Mouse (Mus musculus): ENCODE data around the gene Prrc2b. TPM values are rescaled to one million over a fixed set of nuclear protein-coding genes. Genes with fewer than 3 reads are reported as not detected.

Prrc2b gene
- total RNA-seq, 2 experiments from 2014 or later: 244 to 245 TPM

GRCm38 (mm10) chr2:32175508-32175907 is 24.6 kb downstream of the Prrc2b start:
- no peak for DNase-seq (ENCODE audit: low spot score in 2 of 2)
- intact Hi-C loops (cut with DNase I): no loop called here

GRCm38 (mm10) chr2:32176848-32177247 is 26.0 kb downstream of the Prrc2b start:
- DNase-seq (ENCODE audit: low spot score in 2 of 2): no peak
- intact Hi-C loops (cut with DNase I): no loop called here

DNA sequence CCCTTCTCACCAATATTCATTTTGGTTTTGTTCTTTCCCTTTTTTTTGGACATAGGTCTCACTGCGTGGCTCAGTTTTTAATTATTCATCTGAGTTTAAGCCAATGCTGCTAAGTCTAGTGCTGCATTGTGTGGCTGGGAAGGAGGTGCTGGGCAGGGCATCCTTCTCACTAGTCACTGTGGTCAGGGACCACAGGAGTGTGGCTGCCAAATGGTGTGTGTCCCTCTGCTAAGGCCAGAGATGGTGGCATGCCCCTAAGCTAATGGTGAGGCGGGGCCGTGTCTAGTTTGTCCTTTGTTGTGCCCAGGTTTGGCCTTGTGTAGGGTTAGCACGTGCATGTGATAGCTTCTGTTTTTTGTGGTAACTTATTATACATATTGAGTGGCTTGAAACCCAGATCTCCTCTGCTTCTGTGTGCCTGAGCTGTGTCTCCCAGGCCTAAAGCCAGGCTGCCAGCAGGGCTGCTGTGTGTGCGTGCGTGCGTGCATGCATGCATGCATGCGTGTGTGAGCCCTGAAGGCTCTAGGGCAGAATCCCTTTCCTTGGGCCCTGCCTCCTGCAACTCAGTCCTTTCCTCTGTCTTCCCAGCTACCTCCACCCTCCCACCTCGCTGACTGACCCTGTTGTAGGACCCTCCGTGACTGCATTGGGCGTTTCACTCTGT is 26.6 kb downstream of the Prrc2b start:
- DNase-seq (ENCODE audit: low spot score in 2 of 2): no peak
- intact Hi-C loops (cut with DNase I): no loop called here

DNA sequence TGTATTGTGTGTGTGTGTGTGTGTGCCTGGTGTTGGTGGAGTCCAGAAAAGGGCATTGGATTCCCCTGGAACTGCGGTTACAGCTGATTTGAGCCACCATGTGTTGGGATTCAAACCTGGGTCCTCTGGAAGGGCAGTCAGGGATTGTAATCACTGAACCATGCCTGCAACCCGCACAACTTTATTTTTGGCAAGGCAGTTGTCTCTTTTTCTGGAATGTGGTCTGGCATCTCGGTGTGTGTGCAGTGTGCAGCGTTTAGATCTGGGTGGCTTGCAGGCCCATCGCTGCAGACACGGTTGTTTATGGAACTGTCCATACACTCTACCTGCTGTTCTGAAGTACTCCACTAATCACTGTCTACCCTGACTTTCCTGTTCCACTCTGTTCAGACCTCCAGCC is 28.5 kb downstream of the Prrc2b start:
- intact Hi-C loops (cut with DNase I): no loop called here

GRCm38 (mm10) chr2:32180127-32180526 is 29.2 kb downstream of the Prrc2b start:
- intact Hi-C loops (cut with DNase I): loop anchor here (5.0 kb wide), 1 partner anchor 43 kb away; no protein-coding TSS in a partner anchor
- DNase-seq (ENCODE audit: low spot score in 2 of 2): peak in 1 of 2 experiments; percentile 60

More for the DNA sequence above, 28.5 kb downstream of the Prrc2b start:
- DNase-seq (ENCODE audit: low spot score in 2 of 2): no peak

DNA sequence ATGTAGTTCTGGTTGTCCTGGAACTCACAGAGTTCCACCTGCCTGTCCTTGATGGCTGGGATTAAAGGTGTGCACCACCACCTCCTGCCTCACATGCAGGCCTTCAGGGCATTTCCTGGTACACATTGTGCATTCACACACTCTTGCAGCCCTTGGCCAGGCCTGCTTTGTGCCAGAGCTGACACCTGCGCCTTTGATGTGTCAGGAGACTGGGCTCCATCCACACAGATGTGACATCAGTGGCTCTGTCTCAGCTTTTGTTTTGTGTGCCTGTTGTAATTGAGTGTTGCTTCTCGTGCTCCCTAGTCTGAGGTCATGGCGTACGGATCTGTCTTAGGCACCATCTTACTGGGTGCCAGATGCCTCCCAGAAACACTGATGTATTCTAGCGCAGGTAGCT is 30.5 kb downstream of the Prrc2b start:
- intact Hi-C loops (cut with DNase I): loop anchor here (5.0 kb wide), 1 partner anchor 44 kb away; no protein-coding TSS in a partner anchor

DNA sequence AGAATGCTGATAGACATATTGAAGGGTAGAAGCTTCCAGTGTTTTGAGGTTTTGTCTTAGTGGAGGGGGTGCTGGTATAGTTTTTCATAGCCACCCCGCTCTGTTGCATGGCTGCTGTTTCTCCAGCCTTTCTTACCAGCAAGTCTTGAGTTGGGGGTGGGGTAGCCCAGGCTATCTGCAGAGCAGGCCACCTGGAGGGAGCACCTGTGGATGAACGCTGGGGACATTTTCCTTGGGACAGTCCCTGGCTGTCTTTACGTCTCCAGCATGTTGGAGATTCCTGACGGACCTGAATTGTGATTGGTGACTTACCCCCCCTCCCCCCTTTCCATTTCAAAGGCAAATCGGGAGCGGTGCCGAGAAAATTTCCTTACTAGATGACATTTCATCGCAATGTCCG is 31.2 kb downstream of the Prrc2b start:
- intact Hi-C loops (cut with DNase I): loop anchor here (5.0 kb wide), 1 partner anchor 45 kb away; no protein-coding TSS in a partner anchor
- DNase-seq (ENCODE audit: low spot score in 2 of 2): no peak

More for the DNA sequence above, 30.5 kb downstream of the Prrc2b start:
- no peak for DNase-seq (ENCODE audit: low spot score in 2 of 2)

DNA sequence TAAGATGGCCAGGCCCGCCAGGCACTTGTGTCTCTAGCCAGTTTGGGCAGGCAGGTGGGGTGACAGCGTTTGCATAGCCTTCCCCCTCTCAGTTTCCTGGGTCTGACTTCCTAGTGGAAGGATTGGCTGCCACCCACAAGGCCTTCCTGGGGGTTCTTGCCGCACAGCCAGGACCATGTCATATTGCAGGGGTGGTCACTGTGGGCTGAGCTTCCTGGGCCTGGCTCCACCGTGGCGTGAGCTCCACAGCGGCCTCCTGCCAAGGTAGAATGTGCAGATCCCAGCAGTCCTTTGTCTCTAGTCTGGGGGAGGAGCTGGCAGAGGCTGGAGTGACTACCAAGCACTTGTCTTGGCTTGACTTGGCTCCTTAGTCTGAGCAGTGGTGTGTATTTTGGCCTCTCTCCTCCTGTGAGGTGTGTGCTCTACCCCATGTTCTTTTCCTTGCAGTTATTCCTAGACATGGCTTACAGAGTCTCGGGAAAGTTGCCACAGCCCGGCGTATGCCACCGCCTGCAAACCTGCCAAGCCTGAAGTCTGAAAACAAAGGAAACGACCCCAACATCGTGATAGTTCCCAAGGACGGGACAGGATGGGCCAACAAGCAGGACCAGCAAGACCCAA is 31.9 kb downstream of the Prrc2b start:
- intact Hi-C loops (cut with DNase I): loop anchor here (5.0 kb wide), 1 partner anchor 45 kb away; no protein-coding TSS in a partner anchor
- peak in 1 of 2 experiments; percentile 58 for DNase-seq (ENCODE audit: low spot score in 2 of 2)

DNA sequence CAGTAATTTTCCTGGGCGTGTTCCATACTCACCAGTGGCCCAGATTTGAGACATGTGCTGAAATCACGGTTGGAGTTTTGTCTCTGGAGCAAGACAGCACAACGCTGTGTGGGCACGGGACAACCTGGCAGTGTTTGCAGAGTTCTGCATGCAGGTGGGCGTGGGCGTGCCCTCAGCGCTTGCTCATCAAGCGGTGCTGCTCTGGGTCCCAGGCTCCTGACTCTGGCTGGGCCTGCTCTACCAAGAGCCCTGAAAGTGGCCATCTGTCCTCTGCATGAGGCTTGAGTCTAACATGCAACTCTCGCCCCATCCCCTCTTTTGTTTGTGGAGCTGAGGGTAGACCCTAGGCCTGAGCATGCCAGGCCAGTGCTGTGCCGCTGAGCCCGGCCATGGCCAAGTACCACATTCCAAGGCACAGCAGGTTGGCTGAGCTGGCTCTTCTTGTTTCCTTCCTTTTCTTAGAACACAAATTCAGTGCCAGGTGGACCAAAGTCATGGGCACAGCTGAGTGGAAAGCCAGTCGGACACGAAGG is 36.2 kb downstream of the Prrc2b start:
- peak; percentile 68 to 87 for DNase-seq (ENCODE audit: low spot score in 2 of 2)
- intact Hi-C loops (cut with DNase I): loop anchor here (5.0 kb wide), 1 partner anchor 35 kb away; the partner anchor contains the start of gene Prrc2b

DNA sequence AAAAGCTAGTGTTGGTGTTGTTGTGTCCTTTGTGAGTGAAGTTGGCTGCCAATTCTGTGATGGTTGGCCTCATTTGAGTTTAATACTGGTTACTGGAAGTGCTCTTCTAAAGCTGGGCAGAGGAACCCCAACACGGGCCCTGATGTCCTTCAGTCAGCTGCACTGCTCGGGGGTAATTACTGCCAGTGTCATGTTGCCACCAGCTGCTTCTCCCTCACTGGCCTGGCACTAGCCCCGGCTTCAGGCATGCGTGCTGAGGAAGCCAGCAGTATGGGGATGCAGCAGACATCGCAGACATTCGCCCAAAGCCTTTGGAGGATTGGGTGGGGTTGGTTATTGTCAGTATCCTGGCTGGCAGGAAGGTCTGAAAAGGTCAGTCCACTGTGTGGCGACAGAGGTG is 36.8 kb downstream of the Prrc2b start:
- intact Hi-C loops (cut with DNase I): loop anchor here (5.0 kb wide), 1 partner anchor 35 kb away; the partner anchor contains the start of gene Prrc2b
- DNase-seq (ENCODE audit: low spot score in 2 of 2): no peak

DNA sequence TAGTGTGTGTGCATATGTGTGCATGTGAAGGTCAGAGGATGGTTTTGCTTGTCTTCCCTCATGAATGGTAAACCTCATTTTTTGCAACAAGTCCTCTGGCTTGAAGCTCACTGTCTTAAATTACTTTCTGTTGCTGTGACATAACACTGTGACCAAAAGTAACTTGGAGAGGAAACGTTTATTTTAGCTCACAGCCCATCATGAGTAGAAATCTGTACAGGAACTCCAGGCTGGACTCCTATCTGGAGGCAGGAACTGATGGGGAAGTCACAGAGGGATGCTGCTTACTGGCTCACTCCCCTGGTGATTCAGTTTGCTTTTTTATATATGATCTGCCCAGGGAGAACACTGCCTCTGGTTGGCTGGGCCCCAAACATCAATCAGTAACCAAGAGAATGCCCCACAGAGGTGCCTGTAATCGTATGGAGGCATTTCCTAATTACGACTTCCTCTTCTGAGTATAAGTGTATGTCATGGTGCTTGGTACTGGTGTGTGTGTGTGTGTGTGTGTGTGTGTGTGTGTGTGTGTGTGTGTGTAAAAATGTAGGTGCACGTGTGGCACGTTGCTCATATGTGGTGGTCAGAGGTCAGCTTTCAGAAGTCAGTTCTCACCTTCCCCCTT is 38.3 kb downstream of the Prrc2b start:
- intact Hi-C loops (cut with DNase I): loop anchor here (5.0 kb wide), 1 partner anchor 37 kb away; the partner anchor contains the start of gene Prrc2b
- peak in 1 of 2 experiments; percentile 38 for DNase-seq (ENCODE audit: low spot score in 2 of 2)

GRCm38 (mm10) chr2:32190620-32191019 is 39.7 kb downstream of the Prrc2b start:
- no peak for DNase-seq (ENCODE audit: low spot score in 2 of 2)
- intact Hi-C loops (cut with DNase I): no loop called here

DNA sequence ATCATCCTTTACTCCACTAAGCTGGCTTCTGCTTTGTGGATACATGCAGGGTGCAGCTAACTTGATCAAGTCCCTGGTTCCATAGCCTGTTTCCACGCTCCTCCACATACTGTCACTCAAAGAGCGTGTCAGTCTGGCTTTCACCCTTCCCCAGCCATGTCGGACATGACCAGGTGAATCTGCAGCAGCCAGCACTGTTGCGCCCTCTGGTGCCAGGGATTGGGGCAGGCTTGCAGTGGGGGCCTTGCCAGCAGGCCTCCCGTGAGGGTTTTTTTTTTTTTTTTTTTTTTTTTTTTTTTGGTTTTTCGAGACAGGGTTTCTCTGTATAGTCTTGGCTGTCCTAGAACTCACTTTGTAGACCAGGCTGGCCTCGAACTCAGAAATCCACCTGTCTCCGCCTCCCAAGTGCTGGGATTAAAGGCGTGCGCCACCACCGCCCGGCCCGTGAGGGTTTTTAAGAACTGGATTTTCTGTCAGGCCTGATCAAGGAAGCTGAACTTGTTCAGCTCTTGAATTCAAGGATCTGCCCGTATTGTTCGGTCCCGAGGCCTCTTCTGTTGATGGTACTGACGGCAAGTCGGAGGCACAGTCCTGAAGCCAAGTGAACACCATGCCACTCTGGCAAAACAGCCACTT is 41.1 kb downstream of the Prrc2b start:
- no peak for DNase-seq (ENCODE audit: low spot score in 2 of 2)
- intact Hi-C loops (cut with DNase I): no loop called here

- no peak for DNase-seq (ENCODE audit: low spot score in 2 of 2)
- intact Hi-C loops (cut with DNase I): no loop called here
Measured at GRCm38 (mm10) chr2:32198977-32199376, 48.1 kb downstream of the Prrc2b start.

DNA sequence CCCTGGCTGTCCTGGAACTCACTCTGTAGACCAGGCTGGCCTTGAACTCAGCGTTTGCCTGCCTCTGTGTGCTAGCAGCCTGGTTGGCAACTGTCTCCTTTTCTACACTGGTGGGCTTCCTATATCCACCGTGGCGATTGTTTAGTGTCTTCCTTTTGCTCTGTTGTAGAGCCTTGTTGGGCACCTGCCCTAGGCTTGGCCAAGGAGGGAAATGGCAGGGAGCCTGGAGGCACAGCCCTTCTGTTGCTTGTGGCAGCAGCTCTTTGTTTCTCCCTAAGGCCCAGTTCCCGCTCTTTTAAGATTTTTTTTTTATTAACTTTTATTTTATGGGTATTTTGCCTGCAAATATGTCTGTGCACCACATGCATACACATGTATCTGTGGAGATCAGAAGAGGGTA is 49.2 kb downstream of the Prrc2b start:
- intact Hi-C loops (cut with DNase I): no loop called here

DNA sequence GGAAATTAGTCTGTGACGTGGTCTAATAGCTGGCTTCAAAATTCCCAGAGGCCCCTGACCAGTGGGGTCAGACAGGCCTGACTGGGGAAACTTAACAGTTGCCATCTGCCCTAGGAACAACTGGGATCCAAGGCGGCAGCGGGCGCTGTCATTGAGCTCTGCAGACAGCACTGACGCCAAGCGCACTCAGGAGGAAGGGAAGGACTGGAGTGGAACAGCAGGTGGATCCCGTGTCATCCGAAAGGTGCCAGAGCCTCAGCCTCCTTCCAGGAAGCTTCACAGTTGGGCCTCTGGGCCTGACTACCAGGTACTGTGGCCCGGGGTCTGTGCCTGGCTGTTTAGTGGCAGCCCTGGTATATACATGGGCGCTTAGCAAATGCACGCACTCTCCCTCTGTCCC is 49.8 kb downstream of the Prrc2b start:
- no peak for DNase-seq (ENCODE audit: low spot score in 2 of 2)
- intact Hi-C loops (cut with DNase I): no loop called here

More for the DNA sequence above, 49.2 kb downstream of the Prrc2b start:
- DNase-seq (ENCODE audit: low spot score in 2 of 2): no peak

DNA sequence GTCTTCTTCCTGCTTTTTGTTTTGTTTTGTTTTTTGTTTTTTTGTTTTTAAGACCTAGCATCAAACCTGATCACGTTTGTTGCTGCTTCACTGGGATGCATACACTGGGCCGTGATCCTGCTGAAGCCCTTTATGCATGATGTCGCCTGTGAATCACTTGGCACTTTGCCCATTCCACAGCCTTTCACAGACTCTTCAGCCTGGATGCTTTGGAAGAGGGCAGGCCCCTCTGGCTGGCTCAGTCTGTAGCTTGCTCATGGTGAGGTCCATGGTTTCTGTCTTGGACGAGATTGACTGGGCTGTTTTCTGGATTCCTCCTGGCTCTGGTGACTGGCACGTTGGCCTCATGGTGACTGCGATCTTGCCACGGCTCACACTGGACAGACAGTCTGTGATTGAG is 50.6 kb downstream of the Prrc2b start:
- intact Hi-C loops (cut with DNase I): no loop called here
- DNase-seq (ENCODE audit: low spot score in 2 of 2): no peak

DNA sequence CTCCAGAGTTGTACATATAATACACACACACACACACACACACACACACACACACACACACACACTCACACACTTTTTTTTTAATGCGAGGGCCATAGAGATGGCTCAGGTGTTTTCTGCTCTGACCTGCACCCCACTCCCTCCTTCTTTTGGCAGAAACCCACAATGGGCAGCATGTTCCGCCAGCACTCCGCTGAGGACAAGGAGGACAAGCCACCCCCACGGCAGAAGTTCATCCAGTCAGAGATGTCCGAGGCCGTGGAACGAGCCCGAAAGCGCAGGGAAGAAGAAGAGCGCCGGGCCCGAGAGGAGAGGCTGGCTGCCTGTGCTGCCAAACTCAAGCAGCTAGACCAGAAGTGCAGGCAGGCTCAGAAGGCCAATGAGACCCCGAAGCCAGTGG is 53.0 kb downstream of the Prrc2b start:
- no peak for DNase-seq (ENCODE audit: low spot score in 2 of 2)
- intact Hi-C loops (cut with DNase I): no loop called here

- intact Hi-C loops (cut with DNase I): no loop called here
- DNase-seq (ENCODE audit: low spot score in 2 of 2): no peak
Measured at GRCm38 (mm10) chr2:32207682-32208081, 56.8 kb downstream of the Prrc2b start.

DNA sequence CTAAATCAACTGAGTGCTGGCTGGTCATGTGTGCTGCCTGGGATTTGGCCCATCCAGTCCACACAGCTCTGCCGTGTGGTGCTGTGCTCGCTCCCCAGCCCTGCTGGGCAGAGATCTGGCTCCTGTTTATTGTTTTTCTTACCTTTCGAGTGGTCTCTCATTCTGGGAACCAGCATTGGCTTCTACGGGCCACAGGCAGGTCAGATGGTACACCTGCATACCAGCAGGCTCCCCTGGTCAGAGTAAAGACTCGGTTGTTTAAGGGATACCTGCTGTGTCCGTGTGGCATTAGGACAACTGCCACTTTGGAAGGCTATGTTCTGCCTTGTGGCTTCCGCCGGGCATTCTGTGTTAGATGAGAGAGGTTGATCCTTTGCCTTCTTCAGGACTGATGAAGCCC is 60.8 kb downstream of the Prrc2b start:
- no peak for DNase-seq (ENCODE audit: low spot score in 2 of 2)
- intact Hi-C loops (cut with DNase I): no loop called here
